Mouse (Mus musculus) spleen, postnatal 10 days (tissue): ENCODE data around the gene Fam71d.

Experiments
- DNase-seq, 2 experiments: peaks; one replicate each; pipeline ENCODE4 v3.0.0; 2021 to 2022; ENCODE audit warnings: low spot score in 2 of 2

The Fam71d gene

DNA sequence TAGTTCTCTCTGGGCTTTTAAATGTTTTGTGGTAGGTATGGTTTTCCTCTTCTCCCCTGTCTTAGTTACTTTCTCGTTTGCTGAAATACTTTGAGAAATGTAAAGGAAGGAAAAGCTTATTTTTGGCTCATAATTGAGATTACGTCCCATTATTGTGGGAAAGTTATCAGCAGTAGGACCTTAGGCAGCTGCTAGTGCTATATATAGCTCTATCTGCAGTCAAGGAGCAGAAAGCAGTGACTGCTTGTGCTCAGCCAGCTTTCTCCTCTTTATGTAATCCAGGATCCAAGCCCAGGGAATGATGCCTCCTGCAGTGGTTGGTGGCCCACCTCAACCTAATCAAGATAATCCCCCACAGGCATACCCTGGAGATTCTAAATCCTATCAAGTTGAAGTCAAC, 81.9 kb downstream of the Fam71d start:
- no peak for DNase-seq

DNA sequence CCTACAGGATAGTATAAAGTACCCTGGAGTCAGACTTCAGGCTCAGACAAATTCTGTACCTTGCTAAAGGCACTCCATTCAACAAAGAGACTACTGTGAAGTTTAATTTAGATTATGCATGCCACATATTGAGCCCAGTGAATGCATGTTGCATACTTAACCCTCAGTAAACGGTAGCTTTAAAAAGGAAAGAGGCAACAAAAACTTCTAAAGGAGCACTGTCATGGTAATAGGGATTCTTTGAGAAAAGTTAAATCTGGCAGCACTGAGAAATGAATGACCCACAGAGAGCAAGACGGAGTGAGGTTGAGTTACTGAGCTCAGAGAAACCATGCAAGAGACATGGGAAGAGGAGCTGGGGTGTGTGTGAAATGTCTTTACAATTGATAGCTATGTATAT, 86.6 kb downstream of the Fam71d start:
- DNase-seq: no peak

DNA sequence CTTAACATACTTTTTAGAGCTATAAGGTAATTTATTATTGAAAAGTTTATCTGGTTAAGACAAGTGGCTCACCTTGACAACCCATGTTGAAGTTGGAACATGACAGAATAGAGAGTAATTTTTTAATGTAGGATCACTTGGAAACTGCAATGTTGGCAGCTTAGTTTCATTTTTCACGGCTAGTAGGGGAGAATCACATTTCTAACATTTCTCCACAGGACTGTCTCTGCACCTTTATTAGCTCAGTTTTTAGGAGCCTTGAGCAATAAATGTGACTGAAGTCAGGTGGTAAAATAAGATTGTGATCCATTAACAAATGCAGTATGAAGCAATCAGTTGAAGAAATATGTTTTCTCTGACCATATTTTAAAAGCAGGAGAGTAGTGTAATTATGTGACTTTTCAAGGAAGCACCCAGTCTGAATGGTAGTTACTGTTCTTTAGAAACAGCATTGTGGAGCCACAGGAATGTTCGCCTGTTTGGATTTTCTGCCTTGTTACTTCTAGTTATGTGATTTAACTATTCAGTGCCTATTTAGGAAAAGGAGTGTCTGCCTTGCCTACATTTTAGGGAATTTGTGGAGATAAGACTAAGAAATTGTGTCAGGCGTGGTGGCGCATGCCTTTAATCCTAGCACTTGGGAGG, 87.2 kb downstream of the Fam71d start:
- no peak for DNase-seq
